Mouse (Mus musculus): Measurements from ENCODE around the gene Cmas.

- TF ChIP-seq CTCF (IDR thresholded peaks at IDR 0.05; ENCODE audit: low read depth, low read length) (no peak), GATA1 (IDR thresholded peaks at IDR 0.05; ENCODE audit: borderline replicate concordance, low read length) (no peak), GATA2 (IDR thresholded peaks at IDR 0.05; ENCODE audit: borderline replicate concordance, low read depth, low read length) (no peak), TAL1 (conservative IDR thresholded peaks at IDR 0.05; ENCODE audit: low read depth, low read length) (no peak)
Measured at GRCm38 (mm10) chr6:142789736-142790135, 33.2 kb downstream of the Cmas start.

Data from G1E (cell line).